Mouse (Mus musculus) lung, postnatal 14 days (tissue): ENCODE data around the gene Kcnj6.

Source experiments
- DNase-seq: peaks from one replicate; pipeline ENCODE4 v3.0.0; 2021

Kcnj6 gene

GRCm38 (mm10) chr16:94701971-94702370, 295.5 kb downstream of the Kcnj6 start:
- no peak for DNase-seq

DNA sequence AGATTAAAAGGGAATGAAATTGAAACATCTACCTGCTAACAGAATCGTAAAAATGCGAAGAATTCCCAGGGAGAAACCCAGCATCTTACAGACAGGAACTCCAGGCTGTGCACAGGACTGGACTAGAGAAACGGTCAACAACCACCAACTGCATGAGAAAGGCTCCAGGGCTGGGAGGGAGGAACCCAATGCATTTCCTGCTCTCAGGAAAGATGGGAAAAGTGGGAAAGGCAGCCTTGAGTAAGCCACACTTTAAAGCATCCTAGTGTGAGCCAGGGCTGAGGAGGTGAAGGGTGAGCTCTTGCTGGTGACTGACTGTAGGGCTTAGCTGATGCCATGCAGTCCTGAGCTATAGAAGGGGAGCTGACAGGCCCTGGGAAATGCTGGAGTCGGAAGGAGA, 296.4 kb downstream of the Kcnj6 start:
- no peak for DNase-seq
